Mouse (Mus musculus) small intestine, adult 2 months (tissue): ENCODE data around the gene C2cd4a. TPM values are rescaled to one million over a fixed set of nuclear protein-coding genes. Genes with fewer than 3 reads are reported as not detected.

Experiments
- H3K27ac ChIP-seq: fragments of 200-500 bp; 2 replicates; pipeline ENCODE4 v1.5.1; 2012; ENCODE audit warnings: low read depth, low read length, control low read depth, inconsistent platforms; ENCODE audit not compliant: insufficient read depth
- H3K27me3 ChIP-seq: fragments of 200-500 bp; 2 replicates; pipeline ENCODE4 v1.6.1; 2012; ENCODE audit warnings: mild to moderate bottlenecking, moderate library complexity, low read length, inconsistent platforms; ENCODE audit not compliant: control insufficient read depth, insufficient read depth
- H3K36me3 ChIP-seq: fragments of 200-500 bp; 2 replicates; pipeline ENCODE4 v1.6.1; 2012; ENCODE audit warnings: mild to moderate bottlenecking, low read length, control low read depth, inconsistent platforms; ENCODE audit not compliant: control insufficient read depth, insufficient read depth
- H3K4me1 ChIP-seq: fragments of 200-500 bp; 2 replicates; pipeline ENCODE4 v1.6.1; 2012; ENCODE audit warnings: low read length, inconsistent platforms, mixed read lengths; ENCODE audit not compliant: control insufficient read depth, insufficient read depth, insufficient read length
- H3K4me3 ChIP-seq: fragments of 200-500 bp; 2 replicates; pipeline ENCODE4 v1.5.1; 2012; ENCODE audit warnings: low read depth, mild to moderate bottlenecking, control low read depth, inconsistent platforms, low read length, moderate library complexity
- CTCF ChIP-seq: fragments of 200-500 bp; IDR thresholded peaks from 2 replicates; pipeline ENCODE4 v1.5.1; 2012; ENCODE audit warnings: low read depth, mild to moderate bottlenecking, control low read depth, inconsistent platforms, low read length, moderate library complexity, mixed read lengths; ENCODE audit not compliant: insufficient replicate concordance, insufficient read length; ENCODE audit errors: extremely low read depth
- POLR2A ChIP-seq: fragments of 200-500 bp; IDR thresholded peaks from 2 replicates; pipeline ENCODE4 v1.6.1; 2012; ENCODE audit warnings: low read depth, mild to moderate bottlenecking, control low read depth, inconsistent platforms, low read length, moderate library complexity
- WGBS: fragments of 180-500 bp; shearing (Covaris S2); methylation state at CpG from one replicate; pipeline ENCODE4 v1.1.7; 2018; 5-methylcytosine and 5-hydroxymethylcytosine counted together
- polyA plus RNA-seq: library from polyadenylated mRNA; depleted of rRNA; stranded (reverse); fragments of >200 nt; gene quantifications from 2 replicates; pipeline ENCODE4 v1.2.3, GENCODE M21; 2012

Gene C2cd4a
- polyA plus RNA-seq, 1 experiment, result 1.9 TPM

DNA sequence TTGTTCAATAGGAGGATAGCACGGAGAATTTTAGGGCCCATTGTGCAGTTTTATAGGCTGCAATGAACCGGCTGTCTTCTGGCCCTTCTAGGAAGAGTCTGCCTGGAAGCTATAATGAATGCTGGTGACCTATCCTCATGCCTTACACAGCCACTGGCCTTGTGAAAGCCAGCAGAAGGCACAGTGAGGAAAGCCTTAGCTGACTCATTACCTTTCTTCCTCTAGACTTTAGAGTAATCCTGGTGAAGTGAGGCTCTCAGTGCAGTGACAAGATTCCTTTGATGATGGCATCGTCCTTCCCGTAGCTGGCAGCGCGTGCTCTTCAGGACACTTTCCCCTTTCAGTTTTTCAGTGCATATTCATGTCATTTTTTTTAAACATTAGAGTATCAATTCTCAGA lies 35.3 kb upstream of the C2cd4a start:
- Histone ChIP-seq H3K27me3 (no peaks in the 10 kb centered on the region), H3K27ac (no peak overlapping the region), H3K36me3 (no peaks in the 10 kb centered on the region), H3K4me1 (no peaks in the 10 kb centered on the region), H3K4me3 (no peak overlapping the region)
- 93% methylated on average over 6 of the region's 6 CpGs for WGBS
- TF ChIP-seq POLR2A (no peak), CTCF (no peak)

DNA sequence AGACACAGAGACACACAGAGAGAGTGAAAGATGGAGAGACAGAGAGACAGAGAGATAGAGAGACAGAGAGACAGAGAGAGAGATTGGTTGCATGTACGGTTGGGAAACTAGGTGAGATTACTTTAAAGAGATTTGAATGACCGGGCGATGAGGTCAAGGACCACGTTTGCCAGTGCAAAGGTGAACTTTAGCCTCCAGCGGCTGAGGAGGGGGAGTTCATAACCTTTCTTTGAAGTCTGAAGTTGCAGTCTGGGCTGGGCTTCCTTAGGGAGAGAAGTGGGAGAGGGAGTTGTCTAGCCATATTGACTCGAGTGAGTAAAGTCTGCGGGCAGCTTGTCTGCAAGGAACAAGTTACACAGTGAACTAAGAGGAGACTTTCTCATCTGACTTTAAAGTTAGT lies 33.3 kb upstream of the C2cd4a start:
- Histone ChIP-seq H3K36me3 (peaks cover 3% of the 10 kb centered on the region; the same call in 1 of the 2 replicates), H3K27ac (no peak overlapping the region), H3K4me1 (no peaks in the 10 kb centered on the region), H3K27me3 (no peaks in the 10 kb centered on the region), H3K4me3 (no peak overlapping the region)
- WGBS, result 36% methylated on average over 7 of the region's 7 CpGs
- TF ChIP-seq CTCF (no peak), POLR2A (no peak)

DNA sequence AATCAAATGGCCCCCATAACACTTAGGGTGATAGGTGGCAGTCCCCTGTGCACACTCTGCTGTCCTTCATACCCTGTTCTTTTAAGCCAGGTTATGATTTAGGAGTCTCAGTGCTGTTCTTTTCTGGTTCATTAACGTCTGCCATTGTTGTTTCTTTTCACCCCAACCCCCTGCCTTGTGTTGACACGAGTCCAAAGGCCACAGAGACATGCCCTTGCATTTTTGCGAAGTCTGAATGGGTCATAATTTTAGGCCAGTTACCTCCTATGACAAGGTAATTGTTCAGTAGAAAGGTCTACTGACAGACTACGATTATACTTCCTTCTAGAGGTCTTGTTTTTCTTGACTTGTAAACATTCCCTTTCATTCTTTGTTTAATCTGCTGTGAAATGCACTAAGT lies 31.9 kb upstream of the C2cd4a start:
- Histone ChIP-seq H3K27ac (no peak overlapping the region), H3K27me3 (no peaks in the 10 kb centered on the region), H3K4me3 (no peak overlapping the region), H3K4me1 (no peaks in the 10 kb centered on the region), H3K36me3 (peaks cover 3% of the 10 kb centered on the region; the same call in 1 of the 2 replicates)
- no peak for TF ChIP-seq POLR2A
- TF ChIP-seq CTCF, result no peak
- 24% methylated on average over 4 of the region's 4 CpGs for WGBS

DNA sequence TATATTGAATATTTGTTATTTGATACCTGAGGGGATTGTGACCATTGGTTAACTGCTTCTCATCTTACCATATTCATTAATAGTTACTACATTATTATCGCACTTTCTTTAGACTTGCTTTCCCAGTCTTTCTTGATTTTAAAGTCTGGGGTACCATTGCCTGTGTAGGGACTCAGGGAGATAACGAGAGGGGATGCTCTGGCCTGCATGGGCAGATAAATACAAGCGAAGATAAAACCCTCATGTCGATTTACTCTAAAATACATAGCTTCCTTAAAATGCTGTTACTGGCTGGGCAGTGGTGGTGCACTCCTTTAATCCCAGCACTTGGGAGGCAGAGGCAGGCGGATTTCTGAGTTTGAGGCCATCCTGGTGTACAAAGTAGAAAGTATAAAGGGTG lies 31.2 kb upstream of the C2cd4a start:
- Histone ChIP-seq H3K4me1 (no peaks in the 10 kb centered on the region), H3K27ac (no peak overlapping the region), H3K36me3 (peaks cover 3% of the 10 kb centered on the region; the same call in 1 of the 2 replicates), H3K27me3 (no peaks in the 10 kb centered on the region), H3K4me3 (no peak overlapping the region)
- TF ChIP-seq CTCF, result no peak
- no peak for TF ChIP-seq POLR2A
- WGBS, result 90% methylated on average over 5 of the region's 5 CpGs

DNA sequence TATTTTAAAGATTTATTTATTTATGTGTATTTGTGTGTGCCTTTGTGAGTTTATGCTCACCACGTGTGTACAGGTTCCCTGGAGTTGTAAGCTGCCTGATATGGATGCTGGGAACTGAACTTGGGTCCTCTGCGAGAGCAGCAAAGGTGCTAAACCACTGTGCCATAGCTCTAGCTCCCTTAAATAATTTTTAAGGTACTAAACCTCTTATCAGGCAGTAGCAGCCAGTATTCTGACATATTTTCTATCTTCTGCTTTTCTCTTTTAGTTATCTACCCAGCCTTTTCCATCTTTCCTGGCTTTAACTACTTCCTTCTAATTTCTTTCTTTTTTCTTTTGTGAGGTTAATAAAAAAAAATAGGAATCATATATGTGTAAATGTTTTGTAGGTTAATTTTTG lies 28.1 kb upstream of the C2cd4a start:
- Histone ChIP-seq H3K36me3 (peaks cover 6% of the 10 kb centered on the region; the same call in 1 of the 2 replicates), H3K4me1 (no peaks in the 10 kb centered on the region), H3K27ac (no peak overlapping the region), H3K4me3 (no peak overlapping the region), H3K27me3 (no peaks in the 10 kb centered on the region)
- TF ChIP-seq CTCF (no peak), POLR2A (no peak)
- 77% methylated on average over 2 of the region's 2 CpGs for WGBS

DNA sequence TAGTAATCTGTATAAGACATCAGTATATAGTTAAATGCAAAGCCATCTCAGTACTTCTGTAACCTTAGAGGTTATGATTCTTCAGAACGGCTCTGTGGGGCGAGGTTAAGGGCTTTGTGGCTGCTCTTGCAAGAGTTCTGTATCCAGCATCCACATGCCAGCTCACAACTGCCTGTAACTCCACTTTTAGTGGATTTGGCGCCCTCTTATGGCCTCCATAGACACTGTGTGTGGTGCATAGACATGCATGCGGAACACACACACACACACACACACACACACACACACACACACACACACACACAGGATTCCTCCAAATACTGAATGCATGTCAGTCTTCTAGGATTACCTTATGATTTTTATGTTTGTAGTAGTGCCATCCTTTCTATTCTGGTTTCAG lies 19.0 kb upstream of the C2cd4a start:
- Histone ChIP-seq H3K4me3 (no peak overlapping the region), H3K4me1 (0 out of 2 replicates have a peak, but pooled peaks cover 2% of the 10 kb centered on the region), H3K27me3 (no peaks in the 10 kb centered on the region), H3K36me3 (no peaks in the 10 kb centered on the region), H3K27ac (no peak overlapping the region)
- peak; percentile 8; the same call in 1 of the 2 replicates for TF ChIP-seq CTCF
- TF ChIP-seq POLR2A, result no peak
- WGBS, result 81% methylated on average over 4 of the region's 4 CpGs

DNA sequence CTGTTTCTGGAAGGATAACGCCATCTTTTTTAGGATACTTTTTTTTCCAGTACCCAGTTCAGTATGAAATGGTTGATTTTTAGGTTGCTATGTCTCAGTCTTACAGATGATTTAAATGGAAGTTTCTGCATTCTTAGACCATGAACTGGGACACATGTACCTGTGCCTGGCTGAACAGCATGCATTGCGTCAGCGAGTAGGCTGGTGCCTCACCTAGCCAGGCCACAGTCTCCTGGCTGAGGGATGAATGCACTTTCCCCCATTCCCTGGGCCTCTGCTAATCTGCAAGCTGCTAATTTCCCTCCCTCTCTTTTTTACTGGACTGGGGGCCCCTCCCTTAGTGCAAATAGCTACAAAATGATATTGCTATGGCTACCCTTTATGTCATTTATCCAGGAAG lies 17.7 kb upstream of the C2cd4a start:
- no peak for TF ChIP-seq POLR2A
- TF ChIP-seq CTCF, result no peak
- Histone ChIP-seq H3K4me3 (no peak overlapping the region), H3K27me3 (no peaks in the 10 kb centered on the region), H3K4me1 (peaks cover 5% of the 10 kb centered on the region; the same call in 1 of the 2 replicates), H3K36me3 (no peaks in the 10 kb centered on the region), H3K27ac (no peak overlapping the region)
- WGBS, result 58% methylated on average over 3 of the region's 3 CpGs

DNA sequence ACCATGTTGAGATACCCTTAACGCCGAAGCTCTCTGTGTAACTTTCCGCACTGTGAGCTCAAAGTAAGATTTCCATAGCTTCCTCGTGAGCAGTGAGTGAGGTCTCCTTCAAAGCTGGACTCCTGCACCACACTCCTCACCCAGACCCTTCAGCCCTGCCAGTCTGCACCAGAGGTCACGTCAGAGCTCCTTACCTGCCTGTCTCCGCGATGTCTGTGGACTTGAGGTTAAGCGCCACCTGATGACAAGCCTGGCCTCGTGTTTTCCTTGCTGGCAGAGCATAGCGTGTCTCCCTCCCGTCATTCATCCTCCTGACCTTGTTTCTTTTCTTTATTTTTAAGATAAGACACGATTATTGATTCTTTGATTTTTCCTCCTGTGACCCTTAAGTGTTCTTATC lies 17.3 kb upstream of the C2cd4a start:
- Histone ChIP-seq H3K4me1 (peaks cover 5% of the 10 kb centered on the region; the same call in 1 of the 2 replicates), H3K27ac (no peak overlapping the region), H3K27me3 (no peaks in the 10 kb centered on the region), H3K36me3 (no peaks in the 10 kb centered on the region), H3K4me3 (no peak overlapping the region)
- WGBS, result 51% methylated on average over 12 of the region's 12 CpGs
- TF ChIP-seq CTCF (no peak), POLR2A (no peak)
